Mouse (Mus musculus) lung, adult 2 months (tissue): ENCODE data around the gene Tnp1.

Experiments used
- CTCF ChIP-seq: fragments of 200-500 bp; IDR thresholded peaks from 2 replicates; pipeline ENCODE4 v1.5.1; 2011; ENCODE audit warnings: mild to moderate bottlenecking, low read length, control low read depth; ENCODE audit not compliant: insufficient read depth
- POLR2A ChIP-seq: fragments of 200-500 bp; IDR thresholded peaks from 2 replicates; pipeline ENCODE4 v1.6.1; 2011; ENCODE audit warnings: low read depth, mild to moderate bottlenecking, control low read depth, low read length, borderline replicate concordance; ENCODE audit errors: extremely low read depth

DNA sequence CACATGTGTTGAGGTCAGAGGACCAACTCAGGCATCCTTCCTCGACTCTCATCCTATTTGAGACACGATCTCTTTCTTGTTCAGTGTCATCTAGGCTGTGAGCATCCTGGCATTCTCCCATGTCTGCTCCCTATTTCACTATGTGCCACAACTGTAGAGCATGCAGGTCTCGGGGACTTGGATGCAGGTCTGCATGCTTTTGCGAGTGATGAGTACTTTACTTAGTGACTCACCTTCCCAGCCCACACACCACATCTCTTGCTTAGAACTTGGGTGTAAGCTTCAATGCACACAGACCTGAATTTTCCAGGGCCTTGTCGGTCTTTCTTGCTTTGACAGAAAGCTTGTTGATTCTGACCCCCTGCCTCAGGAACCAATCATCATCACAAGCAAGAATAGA is 16.8 kb upstream of the Tnp1 start:
- no peak for TF ChIP-seq CTCF
- no peak for TF ChIP-seq POLR2A
